8 mouse cellular contexts compared by ENCODE assay signal in genomic region chr5:123683043-123683376, GRCm38 (mm10). TPM values are rescaled to one million over a fixed set of nuclear protein-coding genes. Genes with fewer than 3 reads are reported as not detected.
DNase-seq lines count a peak whose midpoint lies in the region; ATAC-seq and TF ChIP-seq lines count a peak whose summit lies in the region.

No protein-coding gene starts in this region.

- H3K9ac ChIP-seq in heart, postnatal 0 days (replicated peaks; ENCODE audit: low read depth, low read length), result peak overlapping the region; percentile 96
- no peak overlapping the region for H3K9ac ChIP-seq in liver, adult 2 months (ENCODE audit: low read depth, low read length)
- peak overlapping the region; percentile 99 for H3K9ac ChIP-seq in midbrain, postnatal 0 days (replicated peaks; ENCODE audit: low read length, poor library complexity, severe bottlenecking)

- DNase-seq in adrenal gland, postnatal 14 days, result peak; percentile 64
- DNase-seq in adrenal gland, postnatal 10 days, result no peak
- peak; percentile 45 to 59 for DNase-seq in right cerebral cortex, postnatal 10 days (ENCODE audit: low spot score in 2 of 2)
- DNase-seq in right cerebral cortex, adult 2 months (ENCODE audit: low spot score in 2 of 2), result no peak
- DNase-seq in heart, postnatal 0 days (ENCODE audit: low spot score), result peak; percentile 69
- no peak for DNase-seq in liver, adult 2 months (ENCODE audit: extremely low read depth, low read depth, low spot score)
- DNase-seq in midbrain, postnatal 0 days (ENCODE audit: low spot score), result peak; percentile 39
- no peak for DNase-seq in urinary bladder, adult 18-20 months (ENCODE audit: low spot score in 2 of 2)

- peak overlapping the region; percentile 96 for H3K27ac ChIP-seq in heart, postnatal 0 days (ENCODE audit: low read depth)
- H3K27ac ChIP-seq in liver, adult 2 months (replicated peaks; ENCODE audit: insufficient read depth, low read depth, low read length), result peak overlapping the region; percentile 8; the same call in 1 of the 2 replicates
- H3K27ac ChIP-seq in midbrain, postnatal 0 days (ENCODE audit: low read depth, low read length), result peak overlapping the region; percentile 99; the same call in 1 of the 2 replicates

- no peaks in the 10 kb centered on the region for H3K27me3 ChIP-seq in heart, postnatal 0 days (ENCODE audit: control insufficient read depth, insufficient read depth, low read length)
- no peaks in the 10 kb centered on the region for H3K27me3 ChIP-seq in liver, adult 2 months (ENCODE audit: control insufficient read depth, insufficient read depth, low read length)
- H3K27me3 ChIP-seq in midbrain, postnatal 0 days (ENCODE audit: insufficient read depth, low read length), result no peaks in the 10 kb centered on the region

- H3K36me3 ChIP-seq in heart, postnatal 0 days (replicated peaks; ENCODE audit: control insufficient read depth, insufficient read depth, low read length), result no peaks in the 10 kb centered on the region
- H3K36me3 ChIP-seq in liver, adult 2 months (ENCODE audit: control insufficient read depth, insufficient read depth, low read length), result no peaks in the 10 kb centered on the region
- H3K36me3 ChIP-seq in midbrain, postnatal 0 days (ENCODE audit: insufficient read depth, low read length), result no peaks in the 10 kb centered on the region

- no peak for TF ChIP-seq POLR2A in liver, adult 2 months (IDR thresholded peaks at IDR 0.05; ENCODE audit: extremely low read depth, insufficient read depth, low read length)

- peak; percentile 32; the same call in 1 of the 2 replicates for ATAC-seq in heart, postnatal 0 days (ENCODE audit: insufficient read depth, low read depth)
- ATAC-seq in midbrain, postnatal 0 days (ENCODE audit: low FRiP score), result 0 out of 2 replicates have a peak, but pooled peaks have one; percentile 5

- H3K4me3 ChIP-seq in heart, postnatal 0 days (ENCODE audit: low read depth, low read length), result peak overlapping the region; percentile 94
- peak overlapping the region; percentile 97 for H3K4me3 ChIP-seq in liver, adult 2 months (ENCODE audit: insufficient read depth, low read depth, low read length)
- peak overlapping the region; percentile 62 for H3K4me3 ChIP-seq in midbrain, postnatal 0 days (ENCODE audit: low read depth, low read length)

- no peak for TF ChIP-seq CTCF in heart, postnatal 0 days (IDR thresholded peaks at IDR 0.05; ENCODE audit: low read depth)
- TF ChIP-seq CTCF in liver, adult 2 months (IDR thresholded peaks at IDR 0.05; ENCODE audit: low read depth, low read length), result no peak
- TF ChIP-seq CTCF in midbrain, postnatal 0 days (IDR thresholded peaks at IDR 0.05), result no peak

- H3K4me2 ChIP-seq in heart, postnatal 0 days (ENCODE audit: low read depth, low read length), result peak overlapping the region; percentile 84
- H3K4me2 ChIP-seq in midbrain, postnatal 0 days (ENCODE audit: low read depth, low read length, poor library complexity, severe bottlenecking), result peak overlapping the region; percentile 68

- WGBS in heart, postnatal 0 days, result 1% methylated on average over 6 of the region's 6 CpGs
- 6% methylated on average over 6 of the region's 6 CpGs for WGBS in liver, adult 2 months
- 2% methylated on average over 6 of the region's 6 CpGs for WGBS in midbrain, postnatal 0 days

- TF ChIP-seq EP300 in heart, postnatal 0 days (IDR thresholded peaks at IDR 0.05; ENCODE audit: low read depth), result no peak

- peaks cover 22% of the 10 kb centered on the region for H3K4me1 ChIP-seq in heart, postnatal 0 days (ENCODE audit: control insufficient read depth, insufficient read depth)
- peaks cover 12% of the 10 kb centered on the region for H3K4me1 ChIP-seq in liver, adult 2 months (ENCODE audit: control insufficient read depth, insufficient read depth, low read length)
- H3K4me1 ChIP-seq in midbrain, postnatal 0 days (ENCODE audit: insufficient read depth, low read length), result peaks cover 10% of the 10 kb centered on the region

- peaks cover 22% of the 10 kb centered on the region for H3K79me2 ChIP-seq in liver, adult 2 months (ENCODE audit: control insufficient read depth, insufficient read depth, low read length)

- no peaks in the 10 kb centered on the region for H3K9me3 ChIP-seq in heart, postnatal 0 days (replicated peaks; ENCODE audit: control insufficient read depth, low read length)
- H3K9me3 ChIP-seq in midbrain, postnatal 0 days (ENCODE audit: low read length), result no peaks in the 10 kb centered on the region

RNA-seq across cellular contexts. Expression of gene Clip1, which starts 1.4 kb away (rescaled TPM):
- 63.1 and 64.8 TPM in 2 replicates for total RNA-seq in adrenal gland, postnatal 14 days (2021)
- 10 to 100 TPM; 45.8 to 60.2 TPM for total RNA-seq in adrenal gland, postnatal 10 days (2021)
- total RNA-seq in heart, postnatal 0 days (2014; rRNA removed; ENCODE audit: low replicate concordance), result 65.2 and 70.0 TPM in 2 replicates
- 41.4 and 44.1 TPM in 2 replicates for polyA plus RNA-seq in heart, postnatal 0 days (2015; fragmentation: Nextera tagmentation; extraction: Ambion mirVana)
- total RNA-seq in liver, adult 2 months (2014; rRNA removed), result 18.5 and 25.2 TPM in 2 replicates
- 10.9 and 11.8 TPM in 2 replicates for polyA plus RNA-seq in liver, adult 2 months (2012; rRNA removed)
- total RNA-seq in midbrain, postnatal 0 days (2014; rRNA removed), result 73.1 and 80.0 TPM in 2 replicates
- 64.2 and 77.5 TPM in 2 replicates for polyA plus RNA-seq in midbrain, postnatal 0 days (2015; fragmentation: Nextera tagmentation; extraction: Ambion mirVana)

RNA-seq across cellular contexts. Expression of gene Zcchc8, which starts 37.9 kb away (rescaled TPM):
- total RNA-seq in adrenal gland, postnatal 14 days (2021), result 46.9 and 58.0 TPM in 2 replicates
- 10 to 100 TPM; 39.7 to 54.2 TPM for total RNA-seq in adrenal gland, postnatal 10 days (2021)
- total RNA-seq in heart, postnatal 0 days (2014; rRNA removed; ENCODE audit: low replicate concordance), result 11.8 and 30.8 TPM in 2 replicates
- polyA plus RNA-seq in heart, postnatal 0 days (2015; fragmentation: Nextera tagmentation; extraction: Ambion mirVana), result 31.3 and 31.8 TPM in 2 replicates
- total RNA-seq in liver, adult 2 months (2014; rRNA removed), result 9.0 and 12.1 TPM in 2 replicates
- 9.6 and 12.7 TPM in 2 replicates for polyA plus RNA-seq in liver, adult 2 months (2012; rRNA removed)
- total RNA-seq in midbrain, postnatal 0 days (2014; rRNA removed), result 29.6 and 40.6 TPM in 2 replicates
- polyA plus RNA-seq in midbrain, postnatal 0 days (2015; fragmentation: Nextera tagmentation; extraction: Ambion mirVana), result 41.9 and 46.3 TPM in 2 replicates

Comparison
In these comparisons a context has a peak if more than half of its experiments do, and no peak if none do; other contexts are left out.
1. DNase-seq: peak in adrenal gland, postnatal 14 days (single experiment), right cerebral cortex, postnatal 10 days (2 of 2), heart, postnatal 0 days (single experiment) and midbrain, postnatal 0 days (single experiment); none in adrenal gland, postnatal 10 days (single experiment), right cerebral cortex, adult 2 months (0 of 2), liver, adult 2 months (single experiment) and urinary bladder, adult 18-20 months (0 of 2).
2. H3K27ac ChIP-seq: peak in every context shown above with its lines; median percentile 99 in midbrain, postnatal 0 days; 96 in heart, postnatal 0 days; 8 in liver, adult 2 months.
3. Peak in every context shown above with its lines, with median percentiles within 50 percentile points of each other: H3K4me3 ChIP-seq.